Mouse (Mus musculus) embryonic facial prominence, embryonic 13.5 days (tissue): ENCODE data around the gene Tex14. TPM values are rescaled to one million over a fixed set of nuclear protein-coding genes. Genes with fewer than 3 reads are reported as not detected.
"Not testable (repeated sequence)": the region's sequence is repeated elsewhere in the genome, so short reads cannot be mapped to it uniquely, and the experiment has no call there.

ENCODE experiments used
- ATAC-seq: fragments of 200-750 bp; cut with Nextera tagmentation; 2 replicates; pipeline ENCODE4 v1.8.0; 2017; ENCODE audit warnings: low read depth; ENCODE audit not compliant: insufficient number of reproducible peaks, insufficient read depth, low FRiP score, low TSS enrichment
- H3K27ac ChIP-seq: fragments of 300-500 bp; sonication (generic); 2 replicates; pipeline ENCODE4 v1.5.1; 2015; ENCODE audit warnings: moderate library complexity, mild to moderate bottlenecking, inconsistent platforms
- H3K27me3 ChIP-seq: fragments of 300-500 bp; sonication (generic); 2 replicates; pipeline ENCODE4 v1.6.1; 2015; ENCODE audit warnings: mild to moderate bottlenecking, inconsistent platforms
- H3K36me3 ChIP-seq: fragments of 300-500 bp; sonication (generic); 2 replicates; pipeline ENCODE4 v1.6.1; 2015; ENCODE audit warnings: mild to moderate bottlenecking, inconsistent platforms
- H3K4me1 ChIP-seq: fragments of 300-500 bp; sonication (generic); 2 replicates; pipeline ENCODE4 v1.6.1; 2015; ENCODE audit warnings: inconsistent platforms
- H3K4me2 ChIP-seq: fragments of 300-500 bp; sonication (generic); 2 replicates; pipeline ENCODE4 v1.6.1; 2015; ENCODE audit warnings: moderate library complexity, mild to moderate bottlenecking, inconsistent platforms
- H3K4me3 ChIP-seq: fragments of 300-500 bp; sonication (generic); 2 replicates; pipeline ENCODE4 v1.5.1; 2015; ENCODE audit warnings: mild to moderate bottlenecking, inconsistent platforms
- H3K9ac ChIP-seq: fragments of 300-500 bp; sonication (generic); 2 replicates; pipeline ENCODE4 v1.6.1; 2015; ENCODE audit warnings: mild to moderate bottlenecking, inconsistent platforms
- H3K9me3 ChIP-seq: fragments of 300-500 bp; sonication (generic); 2 replicates; pipeline ENCODE4 v1.6.1; 2016; ENCODE audit warnings: inconsistent platforms
- WGBS: fragments of 180-500 bp; shearing (Covaris S2); methylation state at CpG from one replicate; pipeline ENCODE4 v1.1.7; 2015; ENCODE audit warnings: mixed read lengths; 5-methylcytosine and 5-hydroxymethylcytosine counted together
- polyA plus RNA-seq: library from polyadenylated mRNA; unstranded; fragments of >200 nt; fragmentation: Nextera tagmentation; extraction: Ambion mirVana; gene quantifications from 2 replicates; pipeline ENCODE4 v1.2.1, GENCODE M21; 2015

Tex14 gene
- polyA plus RNA-seq, 1 experiment from 2014 or later: 0.04 TPM

GRCm38 (mm10) chr11:87427273-87428050, 22.6 kb downstream of the Tex14 start:
- Histone ChIP-seq H3K4me1 (0 out of 2 replicates have a peak, but pooled peaks cover 5% of the 10 kb centered on the region), H3K27ac (peak overlapping the region; percentile 75), H3K9me3 (no peaks in the 10 kb centered on the region), H3K4me3 (no peak overlapping the region), H3K9ac (no peak overlapping the region), H3K36me3 (no peaks in the 10 kb centered on the region), H3K4me2 (no peak overlapping the region), H3K27me3 (no peaks in the 10 kb centered on the region)
- no peak for ATAC-seq
- 37% methylated on average over 1 of the region's 1 CpGs for WGBS

GRCm38 (mm10) chr11:87428051-87428673, 23.3 kb downstream of the Tex14 start:
- H3K4me3 ChIP-seq: no peak overlapping the region
- H3K27me3 ChIP-seq: no peaks in the 10 kb centered on the region
- no peaks in the 10 kb centered on the region for H3K36me3 ChIP-seq
- no peak overlapping the region for H3K27ac ChIP-seq
- H3K4me1 ChIP-seq: peaks cover 6% of the 10 kb centered on the region; the same call in 1 of the 2 replicates
- H3K4me2 ChIP-seq: no peak overlapping the region
- H3K9ac ChIP-seq: no peak overlapping the region
- no peak for ATAC-seq
- 66% methylated on average over 2 of the region's 2 CpGs for WGBS
- H3K9me3 ChIP-seq: no peaks in the 10 kb centered on the region

DNA sequence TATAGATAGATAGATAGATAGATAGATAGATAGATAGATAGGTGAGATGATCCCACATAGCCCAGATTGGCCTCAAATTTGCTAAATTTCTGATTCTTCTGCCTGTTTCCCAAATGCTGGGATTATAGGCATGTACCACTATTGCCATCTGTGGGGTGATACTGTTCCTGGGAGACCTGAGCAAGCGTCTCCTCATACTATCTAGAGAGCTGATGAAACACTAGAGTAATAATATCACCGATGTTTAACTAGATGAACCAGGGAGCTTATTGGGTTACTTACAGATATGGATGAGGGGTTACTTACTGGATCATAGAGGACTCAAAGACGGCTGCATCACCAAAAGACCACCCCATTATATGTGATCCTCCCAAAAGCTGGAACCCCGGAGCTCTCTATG, 24.5 kb downstream of the Tex14 start:
- Histone ChIP-seq H3K4me1 (peaks cover 12% of the 10 kb centered on the region; the same call in 1 of the 2 replicates), H3K27me3 (no peaks in the 10 kb centered on the region), H3K9ac (no peak overlapping the region), H3K36me3 (no peaks in the 10 kb centered on the region), H3K4me3 (no peak overlapping the region), H3K4me2 (no peak overlapping the region), H3K27ac (no peak overlapping the region), H3K9me3 (no peaks in the 10 kb centered on the region)
- 79% methylated on average over 4 of the region's 4 CpGs for whole genome bisulfite sequencing
- ATAC-seq: no peak

- H3K4me1 ChIP-seq: peaks cover 9% of the 10 kb centered on the region; the same call in 1 of the 2 replicates
- no peaks in the 10 kb centered on the region for H3K36me3 ChIP-seq
- H3K4me3 ChIP-seq: no peak overlapping the region
- ATAC-seq: no peak
- no peak overlapping the region for H3K4me2 ChIP-seq
- H3K27ac ChIP-seq: no peak overlapping the region
- no peaks in the 10 kb centered on the region for H3K9me3 ChIP-seq
- no peaks in the 10 kb centered on the region for H3K27me3 ChIP-seq
- 72% methylated on average over 2 of the region's 2 CpGs for WGBS
- no peak overlapping the region for H3K9ac ChIP-seq
Measured at GRCm38 (mm10) chr11:87430374-87430773, 25.5 kb downstream of the Tex14 start.

DNA sequence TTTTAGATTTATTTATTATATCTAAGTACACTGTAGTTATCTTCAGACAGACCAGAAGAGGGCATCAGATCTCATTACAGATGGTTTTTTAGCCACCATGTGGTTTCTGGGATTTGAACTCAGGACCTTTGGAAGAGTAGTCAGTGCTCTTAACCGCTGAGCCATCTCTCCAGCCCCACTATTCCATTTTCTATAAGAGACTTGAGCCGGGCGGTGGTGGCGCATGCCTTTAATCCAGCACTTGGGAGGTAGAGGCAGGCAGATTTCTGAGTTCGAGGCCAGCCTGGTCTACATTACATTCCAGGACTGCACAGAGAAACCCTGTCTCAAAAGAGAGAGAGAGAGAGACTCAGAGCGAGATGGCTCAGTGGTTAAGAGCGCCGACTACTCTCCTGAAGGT, 26.9 kb downstream of the Tex14 start:
- H3K27me3 ChIP-seq, H3K4me1 ChIP-seq, H3K9ac ChIP-seq, H3K36me3 ChIP-seq, H3K4me2 ChIP-seq, H3K27ac ChIP-seq, H3K4me3 ChIP-seq, ATAC-seq, H3K9me3 ChIP-seq: not testable (repeated sequence)
- WGBS: 89% methylated on average over 8 of the region's 8 CpGs

DNA sequence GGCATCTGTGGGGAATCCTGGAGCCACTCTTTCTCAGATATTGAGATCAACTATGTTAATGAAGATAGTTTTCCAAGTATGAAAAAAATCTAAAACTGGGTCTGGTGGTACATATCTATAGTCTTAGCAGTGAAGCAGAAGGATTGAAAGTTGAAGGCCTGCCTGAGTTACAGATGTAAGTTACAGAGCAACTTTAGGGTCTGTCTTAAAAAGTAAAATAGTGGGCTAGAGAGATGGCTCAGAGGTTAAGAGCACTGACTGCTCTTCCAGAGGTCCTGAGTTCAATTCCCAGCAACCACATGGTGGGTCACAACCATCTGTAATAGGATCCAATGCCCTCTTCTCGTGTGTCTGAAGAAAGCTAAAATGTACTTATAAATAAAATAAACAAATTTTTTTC, 27.6 kb downstream of the Tex14 start:
- Histone ChIP-seq H3K9me3 (no peaks in the 10 kb centered on the region), H3K4me2 (no peak overlapping the region)
- ATAC-seq: no peak

DNA sequence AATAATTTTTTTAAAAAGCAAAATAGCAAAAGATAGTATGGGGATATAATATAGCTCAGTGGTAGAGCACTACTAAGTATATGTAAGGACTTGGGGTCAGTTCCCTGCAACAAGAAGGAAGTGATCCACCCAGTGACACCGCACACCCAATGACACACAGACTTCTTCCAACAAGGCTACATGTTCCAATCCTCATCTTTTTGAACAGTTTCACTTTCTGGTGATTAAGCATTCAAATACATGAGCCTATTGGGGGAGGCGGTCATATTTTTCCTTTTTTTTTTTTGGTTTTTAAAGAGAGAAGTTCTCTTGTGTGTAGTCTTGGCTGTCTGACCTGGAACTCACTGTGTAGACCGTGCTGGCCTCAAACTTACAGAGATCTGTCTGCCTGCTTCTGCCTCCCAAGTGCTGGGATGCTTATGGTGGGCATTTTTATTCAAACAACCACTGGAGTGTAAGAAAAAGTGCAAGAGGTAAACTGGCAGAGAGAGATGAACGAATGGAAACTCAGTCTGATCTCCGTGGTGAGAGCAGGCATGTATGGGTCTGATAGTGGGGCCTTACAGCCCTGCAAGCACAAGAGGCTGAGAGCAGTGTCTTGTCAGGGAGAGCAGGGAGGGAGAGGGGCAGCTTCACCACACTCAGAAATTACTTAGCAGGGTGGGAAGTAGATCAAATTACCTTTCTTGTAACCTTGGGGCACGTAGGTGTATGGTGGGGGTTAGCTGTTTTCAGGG, 28.2 kb downstream of the Tex14 start:
- Histone ChIP-seq H3K4me2 (no peak overlapping the region), H3K4me3 (no peak overlapping the region), H3K4me1 (peaks cover 7% of the 10 kb centered on the region; the same call in 1 of the 2 replicates), H3K27me3 (no peaks in the 10 kb centered on the region), H3K36me3 (no peaks in the 10 kb centered on the region), H3K9ac (no peak overlapping the region; the same call in 1 of the 2 replicates), H3K27ac (no peak overlapping the region), H3K9me3 (no peaks in the 10 kb centered on the region)
- 45% methylated on average over 6 of the region's 6 CpGs for WGBS
- no peak for ATAC-seq

More for the DNA sequence above, 27.6 kb downstream of the Tex14 start:
- 70% methylated on average over 1 of the region's 1 CpGs for WGBS
- H3K4me3 ChIP-seq: no peak overlapping the region
- no peaks in the 10 kb centered on the region for H3K36me3 ChIP-seq
- H3K27ac ChIP-seq: no peak overlapping the region
- no peak overlapping the region for H3K9ac ChIP-seq
- H3K4me1 ChIP-seq: peaks cover 7% of the 10 kb centered on the region; the same call in 1 of the 2 replicates
- H3K27me3 ChIP-seq: no peaks in the 10 kb centered on the region

GRCm38 (mm10) chr11:87435107-87435506, 30.2 kb downstream of the Tex14 start:
- H3K4me3 ChIP-seq, H3K4me1 ChIP-seq, H3K27me3 ChIP-seq, H3K9ac ChIP-seq, H3K4me2 ChIP-seq, ATAC-seq, H3K9me3 ChIP-seq, H3K27ac ChIP-seq, H3K36me3 ChIP-seq: not testable (repeated sequence)
- 94% methylated on average over 2 of the region's 2 CpGs for WGBS

DNA sequence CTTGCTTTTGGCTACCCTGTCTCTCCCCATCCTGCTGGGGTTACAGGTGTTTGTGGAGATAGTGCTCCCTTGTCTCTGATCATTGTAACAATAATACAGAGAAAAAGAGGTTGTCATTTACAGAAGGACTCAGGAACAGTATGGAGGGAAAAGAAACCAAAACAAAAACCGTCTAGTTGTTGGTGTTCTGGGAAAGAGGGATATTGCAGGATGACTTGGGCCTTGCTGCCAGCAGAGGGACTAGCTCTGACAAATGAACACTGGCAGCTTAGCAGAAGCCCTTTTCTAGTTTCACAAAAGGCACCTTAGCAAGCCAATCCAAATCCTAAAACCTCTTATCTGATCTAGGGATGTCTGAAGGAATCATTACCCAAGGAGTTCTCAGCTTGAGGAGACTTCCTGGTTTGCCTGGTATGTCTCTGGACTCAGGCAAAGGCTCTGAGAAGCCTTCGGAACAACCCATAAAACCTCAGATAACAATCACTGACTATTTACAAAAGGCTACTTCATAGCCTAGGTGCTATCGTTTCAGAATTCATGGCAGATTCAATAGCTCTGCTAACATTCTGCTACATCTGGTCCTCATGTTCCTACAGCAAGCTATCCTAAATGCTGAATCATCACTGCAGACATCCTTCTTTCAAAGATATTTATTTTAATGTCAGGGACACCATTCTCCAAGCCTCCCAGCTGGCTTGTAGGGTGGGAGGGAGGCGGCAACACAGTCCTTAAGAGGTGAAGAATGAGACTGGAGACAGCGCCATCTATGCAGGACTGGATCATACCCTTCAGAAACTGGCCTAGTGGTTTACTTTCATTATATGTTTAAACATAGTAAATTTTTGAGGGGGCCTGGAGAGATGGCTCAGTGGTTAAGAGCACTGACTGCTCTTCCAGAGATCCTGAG, 31.7 kb downstream of the Tex14 start:
- H3K9me3 ChIP-seq: no peaks in the 10 kb centered on the region
- no peak overlapping the region for H3K27ac ChIP-seq
- 63% methylated on average over 5 of the region's 5 CpGs for WGBS
- H3K4me3 ChIP-seq: no peak overlapping the region
- ATAC-seq: no peak
- no peak overlapping the region; the same call in 1 of the 2 replicates for H3K9ac ChIP-seq
- no peaks in the 10 kb centered on the region for H3K36me3 ChIP-seq
- H3K4me1 ChIP-seq: peaks cover 7% of the 10 kb centered on the region; the same call in 1 of the 2 replicates
- no peaks in the 10 kb centered on the region for H3K27me3 ChIP-seq
- H3K4me2 ChIP-seq: no peak overlapping the region

GRCm38 (mm10) chr11:87439796-87440420, 35.0 kb downstream of the Tex14 start:
- peaks cover 7% of the 10 kb centered on the region; the same call in 1 of the 2 replicates for H3K4me1 ChIP-seq
- H3K9ac ChIP-seq: no peak overlapping the region
- ATAC-seq: no peak
- no peak overlapping the region for H3K4me2 ChIP-seq
- H3K27ac ChIP-seq: peak overlapping the region; percentile 2; the same call in 1 of the 2 replicates
- WGBS: 82% methylated on average over 10 of the region's 10 CpGs
- no peaks in the 10 kb centered on the region for H3K9me3 ChIP-seq
- H3K4me3 ChIP-seq: no peak overlapping the region
- H3K27me3 ChIP-seq: no peaks in the 10 kb centered on the region
- no peaks in the 10 kb centered on the region for H3K36me3 ChIP-seq
